Mouse (Mus musculus) spleen, adult 2 months (tissue): ENCODE data around the gene Klk1b11.

Source experiments
- CTCF ChIP-seq: fragments of 200-500 bp; IDR thresholded peaks from 2 replicates; pipeline ENCODE4 v1.5.1; 2011; ENCODE audit warnings: mild to moderate bottlenecking, inconsistent platforms; ENCODE audit not compliant: insufficient read depth, insufficient read length, insufficient replicate concordance; ENCODE audit errors: extremely low read depth
- POLR2A ChIP-seq: fragments of 200-500 bp; IDR thresholded peaks from 2 replicates; pipeline ENCODE4 v1.6.1; 2011; ENCODE audit warnings: low read depth, low read length, inconsistent platforms

DNA sequence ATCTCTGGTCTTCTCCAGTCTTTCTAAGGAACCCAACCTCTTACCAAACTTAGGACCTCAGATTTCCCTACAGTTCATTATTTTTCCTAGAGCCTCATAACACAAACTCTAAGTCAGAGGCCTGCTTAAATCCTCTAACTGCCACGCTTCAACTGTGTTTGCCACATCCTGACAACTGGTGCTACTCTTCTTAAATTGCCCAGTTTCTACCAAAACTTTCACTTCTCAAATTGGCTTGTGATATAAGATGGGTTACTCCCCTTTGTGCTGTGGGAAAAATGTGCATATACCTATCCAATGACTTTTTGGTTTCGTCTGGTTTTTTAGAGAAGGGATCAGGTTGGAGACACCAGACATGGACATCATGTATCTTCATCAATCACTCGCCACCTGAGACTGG, 28.6 kb upstream of the Klk1b11 start:
- TF ChIP-seq CTCF (no peak), POLR2A (no peak)
